Mouse (Mus musculus): ENCODE results near the gene Mark1.

- TF ChIP-seq POLR2A (IDR thresholded peaks at IDR 0.05; ENCODE audit: insufficient read length, low read depth) (no peak), TCF3 (IDR thresholded peaks at IDR 0.05; ENCODE audit: insufficient read length, low read depth) (no peak), MYOD1 (IDR thresholded peaks at IDR 0.05; ENCODE audit: control insufficient read depth in 1 of 3, insufficient read length in 2 of 3, low read depth in 2 of 3) (no peak), REST (IDR thresholded peaks at IDR 0.05; ENCODE audit: insufficient read depth, insufficient read length) (no peak), SRF (IDR thresholded peaks at IDR 0.05; ENCODE audit: control insufficient read depth, insufficient read length, low read depth) (no peak), CEBPB (IDR thresholded peaks at IDR 0.05; ENCODE audit: insufficient read depth, poor library complexity, severe bottlenecking) (no peak), MYOG (IDR thresholded peaks at IDR 0.05; ENCODE audit: control insufficient read depth in 1 of 3, insufficient read depth in 1 of 3, insufficient read length in 2 of 3, low read depth in 2 of 3) (no peak), MAX (IDR thresholded peaks at IDR 0.05; ENCODE audit: low read depth) (no peak), USF1 (IDR thresholded peaks at IDR 0.05; ENCODE audit: low read depth) (no peak), POLR2AphosphoS2 (IDR thresholded peaks at IDR 0.05; ENCODE audit: insufficient read length, low read depth) (no peak), E2F4 (IDR thresholded peaks at IDR 0.05; ENCODE audit: insufficient read depth) (no peak)
Observed at GRCm38 (mm10) chr1:184846973-184847372, 152.4 kb downstream of the Mark1 start.

Data from myocyte (in vitro differentiated cells).